Mouse (Mus musculus) bone marrow, adult 2 months (tissue): ENCODE measurements around the gene D430019H16Rik.

Source experiments
- CTCF ChIP-seq: fragments of 200-500 bp; IDR thresholded peaks from 2 replicates; pipeline ENCODE4 v1.5.1; 2011; ENCODE audit warnings: low read length, control low read depth; ENCODE audit not compliant: control insufficient read depth, insufficient read depth
- POLR2A ChIP-seq: fragments of 200-500 bp; IDR thresholded peaks from 2 replicates; pipeline ENCODE4 v1.6.1; 2011; ENCODE audit warnings: low read depth, mild to moderate bottlenecking, control low read depth, low read length, borderline replicate concordance; ENCODE audit not compliant: control insufficient read depth

GRCm38 (mm10) chr12:105453670-105454257 lies at the start of gene D430019H16Rik:
- TF ChIP-seq CTCF, result no peak
- no peak for TF ChIP-seq POLR2A
